Mouse (Mus musculus) lung, postnatal 4 days (tissue): ENCODE data around the gene Atxn2l.

Experiments used
- DNase-seq, 2 experiments: peaks; one replicate each; pipeline ENCODE4 v3.0.0; 2021

Gene Atxn2l

GRCm38 (mm10) chr7:126460623-126461399, 42.4 kb downstream of the Atxn2l start:
- DNase-seq, result no peak

- DNase-seq, result no peak
Measured at GRCm38 (mm10) chr7:126458844-126459618, 44.2 kb downstream of the Atxn2l start.

GRCm38 (mm10) chr7:126458225-126458624, 45.0 kb downstream of the Atxn2l start:
- DNase-seq, result no peak

GRCm38 (mm10) chr7:126456382-126457266, 46.6 kb downstream of the Atxn2l start:
- peak in 1 of 2 experiments; percentile 10 for DNase-seq

GRCm38 (mm10) chr7:126455242-126455641, 48.0 kb downstream of the Atxn2l start:
- DNase-seq, result no peak

- DNase-seq, result no peak
Measured at GRCm38 (mm10) chr7:126453861-126454260, 49.4 kb downstream of the Atxn2l start.

GRCm38 (mm10) chr7:126452244-126452643, 51.0 kb downstream of the Atxn2l start:
- DNase-seq, result no peak

- DNase-seq, result no peak
Measured at GRCm38 (mm10) chr7:126450641-126451040, 52.6 kb downstream of the Atxn2l start.

GRCm38 (mm10) chr7:126449991-126450390, 53.2 kb downstream of the Atxn2l start:
- no peak for DNase-seq

- DNase-seq, result no peak
Measured at GRCm38 (mm10) chr7:126448481-126448880, 54.8 kb downstream of the Atxn2l start.

GRCm38 (mm10) chr7:126446217-126446616, 57.0 kb downstream of the Atxn2l start:
- DNase-seq, result no peak

GRCm38 (mm10) chr7:126445104-126445815, 58.0 kb downstream of the Atxn2l start:
- peak in 1 of 2 experiments; percentile 16 for DNase-seq

GRCm38 (mm10) chr7:126444536-126444935, 58.7 kb downstream of the Atxn2l start:
- peak in 1 of 2 experiments; percentile 15 for DNase-seq

- peak in 1 of 2 experiments; percentile 18 for DNase-seq
Measured at GRCm38 (mm10) chr7:126443997-126444396, 59.2 kb downstream of the Atxn2l start.
